Mouse (Mus musculus) natural killer cell, adult 2 months (primary cell): ENCODE results near the gene Vav3.
"Not testable (repeated sequence)": the region's sequence is repeated elsewhere in the genome, so short reads cannot be mapped to it uniquely, and the experiment has no call there.

Experiments used
- DNase-seq, 2 experiments: peaks; one replicate each; pipeline ENCODE4 v3.0.0; 2022; ENCODE audit warnings: low spot score in 2 of 2

Gene Vav3

DNA sequence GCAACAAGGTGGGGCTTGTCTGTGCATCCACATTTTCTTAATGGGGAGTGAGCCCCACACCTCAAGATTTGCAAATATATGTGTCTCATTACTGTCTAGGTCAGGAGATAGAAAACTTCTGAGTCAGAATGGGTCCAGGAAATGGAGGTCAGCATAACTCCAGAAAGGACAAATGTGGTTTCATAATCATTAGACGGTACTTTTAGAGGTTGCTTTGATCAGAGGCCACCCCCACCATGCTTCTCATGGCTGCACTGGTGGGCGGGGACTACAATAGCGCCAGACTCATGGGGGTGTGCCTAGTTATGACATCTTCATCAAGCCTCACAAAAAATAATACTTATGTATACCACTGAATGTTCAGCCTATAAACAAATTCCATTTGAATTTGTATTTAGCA, 103.6 kb downstream of the Vav3 start:
- DNase-seq, result peak; percentile 17 to 35

DNA sequence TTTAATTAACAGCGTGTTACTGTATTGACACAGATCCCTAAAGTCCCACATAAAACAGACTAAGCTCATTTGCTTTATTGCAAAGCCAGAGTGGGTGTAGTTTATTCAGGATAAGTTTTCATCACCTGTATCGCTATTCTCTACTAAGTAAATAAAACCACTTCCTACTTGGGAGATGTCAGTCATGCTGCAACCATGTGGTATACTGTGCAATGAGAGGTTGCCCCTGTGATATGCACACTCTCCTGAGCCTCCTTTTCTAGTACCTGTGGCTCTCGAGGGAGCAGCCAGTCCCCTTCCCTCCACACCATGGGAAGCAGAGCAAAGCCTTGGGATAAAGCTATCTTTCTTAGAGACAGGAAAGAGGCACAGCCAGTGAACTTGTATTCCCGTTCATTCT, 106.5 kb downstream of the Vav3 start:
- DNase-seq, result no peak

DNA sequence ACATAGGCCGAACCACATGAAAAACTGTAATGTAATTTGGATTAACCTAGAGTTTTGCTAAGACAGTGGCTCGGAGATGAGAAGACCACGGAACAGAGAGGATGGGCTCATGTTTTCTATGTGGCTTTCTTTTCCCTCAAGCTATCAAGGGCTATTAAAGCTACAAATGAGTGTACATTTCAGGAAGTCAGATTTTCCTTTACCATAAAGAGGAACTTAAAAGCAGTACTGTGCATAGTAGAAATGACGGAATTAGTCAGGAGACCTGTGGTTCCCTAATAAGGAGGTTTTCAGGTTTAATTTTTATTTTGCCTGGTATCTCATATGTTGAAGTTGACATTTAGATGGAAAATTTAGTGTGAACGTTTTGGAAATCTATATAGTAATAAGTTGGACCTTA, 107.8 kb downstream of the Vav3 start:
- DNase-seq, result not testable (repeated sequence)

DNA sequence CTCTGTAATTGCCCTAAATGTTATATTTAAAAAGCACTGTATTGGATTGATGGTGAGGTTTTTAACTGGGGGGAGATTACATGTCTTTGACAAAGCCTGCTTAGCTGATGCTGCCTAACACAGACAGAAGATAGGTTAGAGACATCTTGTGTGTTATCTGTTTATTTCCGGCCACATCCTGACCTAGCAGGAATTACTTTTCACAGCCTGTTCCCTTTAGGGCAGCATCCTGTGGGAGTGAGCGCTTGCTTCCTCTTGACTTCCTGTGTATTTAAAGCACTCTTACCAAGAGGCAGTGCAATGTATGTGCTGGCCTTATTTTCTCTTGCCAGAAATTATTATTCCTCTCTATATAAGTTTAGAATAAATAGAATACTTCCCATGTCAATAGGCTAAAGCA, 111.5 kb downstream of the Vav3 start:
- DNase-seq, result no peak

DNA sequence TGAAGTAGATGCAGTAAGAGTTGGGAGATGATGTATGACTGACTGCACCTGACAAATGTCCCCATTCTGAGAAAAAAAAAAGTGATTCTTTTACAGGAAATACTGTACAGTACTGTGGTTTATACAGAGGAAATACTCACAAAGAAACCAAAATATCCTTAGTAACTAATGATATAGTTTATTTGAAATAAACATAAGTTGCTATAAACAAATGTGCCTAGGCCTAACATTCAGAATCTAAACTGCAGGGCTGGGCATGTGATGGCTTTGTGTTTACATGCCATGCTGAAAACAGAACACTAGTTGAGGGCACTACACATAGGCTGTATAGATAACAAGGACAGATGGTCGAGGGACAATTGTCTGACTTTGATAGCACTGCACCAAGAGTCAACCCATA, 114.2 kb downstream of the Vav3 start:
- peak in 1 of 2 experiments; percentile 37 for DNase-seq

DNA sequence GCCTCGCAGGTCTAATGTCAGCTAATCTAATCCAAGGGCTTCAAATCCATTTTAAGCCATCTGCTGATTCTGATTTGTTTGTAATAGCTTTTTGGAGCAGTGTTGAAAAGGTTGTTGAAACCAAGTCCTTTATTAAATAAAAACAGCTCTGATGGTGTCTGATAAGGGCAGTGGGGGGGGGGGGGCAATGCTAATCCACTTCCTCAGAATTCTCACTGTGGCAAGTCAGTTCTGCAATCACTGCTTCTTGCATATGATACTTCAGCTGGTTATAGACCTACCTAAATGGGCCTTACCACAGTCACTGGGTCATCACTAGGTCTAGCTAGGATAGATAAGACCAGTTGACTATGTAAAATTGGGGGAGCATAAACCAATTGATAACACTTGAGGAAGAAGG, 115.9 kb downstream of the Vav3 start:
- DNase-seq, result no peak

DNA sequence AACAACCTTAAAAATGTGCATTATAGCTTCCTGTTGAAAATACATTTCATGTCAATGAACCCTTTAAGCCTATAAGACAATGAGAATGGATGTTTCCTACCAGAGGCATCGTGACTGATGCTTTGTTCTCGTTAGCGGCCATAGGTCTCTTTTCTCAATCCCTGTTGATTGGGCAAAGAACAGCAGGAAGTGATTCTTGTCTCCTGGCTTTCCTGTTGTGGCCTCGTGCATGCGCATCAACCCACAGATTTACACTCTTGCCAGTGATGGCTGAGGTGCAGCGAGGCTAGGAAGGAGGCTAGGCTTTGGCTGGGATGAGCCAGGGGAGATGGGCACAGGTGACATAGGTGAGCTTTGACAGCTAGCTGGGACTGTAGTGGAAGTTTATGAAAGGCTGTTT, 123.2 kb downstream of the Vav3 start:
- no peak for DNase-seq

DNA sequence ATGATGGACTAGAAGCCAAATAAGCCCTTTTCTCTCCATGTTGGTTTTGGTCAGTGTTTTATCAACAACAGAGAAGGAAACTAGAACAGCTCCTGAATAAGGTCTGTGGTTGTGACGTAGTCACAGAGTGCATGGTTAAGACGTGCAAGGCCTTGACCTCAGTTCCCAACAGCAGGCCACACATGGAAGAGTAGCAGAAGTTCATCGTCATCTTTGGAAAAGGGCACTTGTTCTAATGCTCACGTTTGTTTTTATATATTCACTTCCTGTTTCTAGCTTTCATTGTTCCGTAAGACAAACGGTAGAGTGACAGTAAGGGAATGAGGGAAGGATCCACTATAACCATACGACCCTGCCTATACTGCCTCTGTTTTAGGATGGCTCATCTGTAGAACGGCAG, 124.1 kb downstream of the Vav3 start:
- DNase-seq, result no peak

DNA sequence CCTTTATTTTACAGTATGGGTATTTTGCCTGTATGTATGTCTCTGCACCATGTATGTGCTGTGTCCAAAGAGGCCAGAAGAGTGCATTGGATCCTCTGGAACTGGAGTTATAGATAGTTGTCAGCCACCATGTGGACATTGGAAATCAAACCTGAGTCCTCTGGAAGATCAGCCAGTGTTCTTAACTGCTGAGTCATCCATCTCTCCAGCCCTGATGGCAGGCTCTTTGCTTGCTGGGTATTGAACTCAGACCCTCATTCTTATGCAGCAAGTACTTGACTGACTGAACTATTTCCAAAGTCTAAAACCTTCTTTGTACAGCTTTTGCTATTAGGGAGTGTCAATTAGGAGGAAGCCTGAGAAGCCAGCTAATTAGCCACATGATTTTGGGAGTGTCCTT, 126.1 kb downstream of the Vav3 start:
- DNase-seq, result no peak

DNA sequence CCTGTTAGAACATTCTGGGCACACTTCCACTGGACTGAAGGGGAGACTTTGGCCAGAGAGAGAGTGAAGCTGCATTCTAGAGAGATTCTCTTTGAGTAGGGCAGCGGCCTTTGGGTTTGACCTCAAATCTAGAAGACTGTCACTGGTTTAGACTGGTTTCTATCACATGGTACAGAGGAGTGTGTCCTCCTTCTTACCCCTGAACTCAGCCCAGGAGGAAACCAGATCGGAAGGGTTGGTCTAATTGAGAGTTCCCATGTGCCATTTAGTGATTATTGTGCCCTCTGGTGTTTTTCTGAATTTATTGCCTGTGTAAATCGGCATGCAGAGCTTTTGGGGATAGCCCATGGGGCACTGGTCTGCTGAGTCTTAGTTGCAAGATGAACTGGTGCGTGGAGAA, 126.8 kb downstream of the Vav3 start:
- DNase-seq, result no peak

DNA sequence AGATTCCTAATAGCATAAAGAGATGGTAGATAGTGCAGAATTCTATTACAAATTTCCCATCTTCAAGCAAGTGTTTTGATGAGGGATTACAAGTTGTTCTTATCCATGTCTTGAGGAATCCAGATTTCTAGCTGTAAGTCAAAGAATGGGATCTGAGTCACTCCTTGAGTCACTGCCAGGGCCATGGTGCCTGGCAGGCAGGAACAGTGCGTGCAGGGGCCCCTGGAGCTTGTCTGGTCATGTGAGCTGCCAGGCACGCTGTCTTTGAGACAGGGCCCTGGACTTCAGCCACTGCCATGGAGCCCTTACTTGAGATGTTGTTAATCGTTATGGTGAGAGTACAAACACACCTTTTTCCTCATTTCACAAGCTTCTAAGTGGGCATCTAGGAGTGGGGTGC, 129.0 kb downstream of the Vav3 start:
- no peak for DNase-seq

DNA sequence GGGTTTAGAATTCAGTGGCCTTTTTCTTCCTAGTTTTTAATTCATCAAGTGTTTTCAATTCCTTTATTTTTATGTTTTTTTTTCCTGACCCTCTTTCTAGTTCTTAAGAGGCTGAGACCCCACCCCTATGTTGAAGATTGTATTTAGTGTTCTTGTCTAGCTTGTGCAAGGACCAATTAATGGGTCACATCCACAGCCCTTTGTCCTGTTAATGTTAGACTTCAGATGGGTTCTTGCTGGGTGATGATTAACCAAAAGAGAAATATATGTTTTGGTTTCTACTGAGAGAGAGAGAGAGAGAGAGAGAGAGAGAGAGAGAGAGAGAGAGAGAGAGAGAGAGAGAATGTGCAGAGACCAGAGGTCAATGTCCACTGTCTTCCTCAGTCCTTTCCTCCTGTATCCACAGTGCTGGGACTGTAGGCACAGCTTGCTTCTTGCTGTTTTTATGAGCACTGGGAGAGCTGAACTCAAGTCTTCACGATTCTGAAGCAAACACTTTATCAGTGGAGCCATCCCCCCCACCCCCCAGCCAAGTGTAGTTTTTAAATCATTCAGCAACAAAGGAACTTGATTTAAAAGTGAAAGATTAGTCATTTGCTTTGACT, 130.3 kb downstream of the Vav3 start:
- DNase-seq, result no peak

DNA sequence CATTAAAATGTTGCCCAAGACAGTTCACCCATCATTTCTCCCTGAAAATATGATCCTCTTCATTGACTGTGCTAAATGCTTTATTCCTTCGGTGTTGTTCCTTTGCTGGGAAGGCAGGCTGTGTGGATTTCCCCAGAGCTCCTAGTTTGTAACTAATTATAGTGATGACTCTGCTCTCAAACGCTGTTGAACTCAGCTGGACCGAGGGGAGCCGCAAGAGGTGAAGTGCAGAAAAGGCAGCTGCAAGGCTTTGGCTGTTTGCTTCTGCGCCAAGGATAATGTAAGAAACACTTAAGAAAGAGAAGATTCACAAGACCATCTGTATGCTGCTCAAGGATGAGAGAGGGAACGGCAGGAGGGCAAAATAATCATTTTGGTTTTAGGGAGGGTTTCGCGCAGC, 136.1 kb downstream of the Vav3 start:
- DNase-seq, result no peak

DNA sequence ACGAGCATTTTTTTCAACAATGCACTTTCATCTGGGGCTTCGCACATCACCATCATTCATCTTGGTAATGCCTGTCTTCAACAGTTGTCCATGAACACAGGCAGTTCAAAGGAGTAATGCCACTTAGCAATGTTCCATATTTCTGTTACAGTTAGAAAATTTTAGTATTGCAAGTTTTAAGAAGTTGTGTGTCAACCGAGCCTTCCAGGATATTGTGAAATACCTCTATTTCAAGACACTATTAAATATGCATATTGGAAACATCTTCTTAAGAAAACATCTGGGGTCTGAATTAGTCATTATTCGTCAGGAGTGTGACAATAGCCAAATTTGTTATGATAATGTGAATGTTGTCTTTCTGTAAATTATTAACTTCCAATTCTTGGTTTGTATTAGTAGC, 137.8 kb downstream of the Vav3 start:
- no peak for DNase-seq

DNA sequence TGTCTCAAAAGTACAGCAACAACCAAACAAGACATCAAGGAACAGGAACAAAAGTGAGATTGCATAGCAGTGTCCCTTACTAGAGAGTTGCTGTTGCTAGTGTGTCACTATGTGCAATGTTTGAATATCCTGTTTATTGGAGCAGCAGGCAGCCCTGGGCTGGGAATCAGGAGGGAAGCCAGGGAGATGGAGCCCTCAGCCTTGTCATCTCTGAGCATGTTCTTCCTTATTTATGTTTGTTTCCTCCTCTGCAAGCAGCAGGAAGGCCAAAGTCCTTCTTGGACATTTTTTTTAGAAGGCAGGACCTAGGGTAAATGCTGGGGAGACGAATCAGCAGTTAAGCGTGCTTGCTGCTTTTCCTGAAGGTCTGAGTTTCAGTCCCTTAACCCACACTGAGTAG, 140.2 kb downstream of the Vav3 start:
- DNase-seq, result no peak

DNA sequence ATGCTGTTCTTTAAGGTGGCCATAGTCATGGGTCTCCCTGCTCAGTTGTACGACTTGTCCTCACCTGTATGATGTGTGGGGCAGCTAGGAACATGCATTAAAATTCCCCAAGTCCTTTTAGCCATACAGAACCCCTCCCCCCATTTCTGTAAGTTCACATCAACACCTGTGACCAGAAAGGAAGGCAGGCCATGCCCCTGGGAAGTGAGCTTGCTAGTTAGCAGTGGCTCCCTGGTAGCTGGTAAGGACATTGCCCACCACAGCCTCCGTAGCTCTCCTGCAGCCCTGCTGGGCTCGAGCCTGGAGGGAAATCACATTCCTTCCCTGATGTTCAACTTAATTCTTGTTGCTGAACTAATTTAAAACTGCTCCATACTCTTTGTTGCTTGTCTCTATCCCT, 146.3 kb downstream of the Vav3 start:
- no peak for DNase-seq

DNA sequence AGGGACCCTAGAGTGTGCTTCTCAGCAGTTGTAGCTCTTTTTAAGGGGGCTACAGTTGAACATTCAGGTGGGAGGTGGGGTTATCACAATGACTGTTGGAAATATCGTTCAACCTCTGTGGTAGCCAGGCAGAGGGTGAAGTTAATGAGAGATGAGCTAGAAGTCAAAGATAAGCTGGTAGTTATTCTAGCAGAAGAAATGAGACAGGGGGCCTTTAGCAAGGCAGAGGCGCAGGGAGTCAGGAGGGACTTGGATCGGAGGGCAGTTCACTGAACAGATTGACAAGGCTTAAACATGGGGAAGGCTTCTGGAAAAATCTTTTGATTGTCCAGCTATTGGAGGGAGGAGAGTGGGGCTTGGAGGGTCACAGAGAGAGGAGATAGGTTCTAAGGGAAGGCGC, 147.4 kb downstream of the Vav3 start:
- DNase-seq, result no peak

DNA sequence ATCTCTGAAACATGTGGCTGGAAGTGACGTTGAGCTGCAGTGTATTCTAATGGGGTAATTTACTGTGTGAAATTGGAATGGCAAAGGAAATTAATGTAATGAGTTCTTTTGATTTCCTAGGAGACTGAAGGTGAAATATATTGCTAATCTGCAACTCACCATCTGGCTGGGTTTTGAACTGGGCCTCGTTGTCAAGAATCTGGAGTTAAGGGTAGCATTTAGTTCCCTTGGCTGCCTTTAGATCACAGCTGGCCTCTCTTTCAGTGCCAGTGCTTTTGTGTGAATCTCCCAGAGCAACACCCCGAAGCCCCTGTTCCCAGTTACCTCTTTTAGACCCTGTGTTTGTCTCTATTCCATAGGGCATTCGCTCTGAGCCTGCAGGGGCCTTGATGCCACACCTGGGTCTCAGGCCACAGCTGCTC, 148.3 kb downstream of the Vav3 start:
- DNase-seq, result no peak

DNA sequence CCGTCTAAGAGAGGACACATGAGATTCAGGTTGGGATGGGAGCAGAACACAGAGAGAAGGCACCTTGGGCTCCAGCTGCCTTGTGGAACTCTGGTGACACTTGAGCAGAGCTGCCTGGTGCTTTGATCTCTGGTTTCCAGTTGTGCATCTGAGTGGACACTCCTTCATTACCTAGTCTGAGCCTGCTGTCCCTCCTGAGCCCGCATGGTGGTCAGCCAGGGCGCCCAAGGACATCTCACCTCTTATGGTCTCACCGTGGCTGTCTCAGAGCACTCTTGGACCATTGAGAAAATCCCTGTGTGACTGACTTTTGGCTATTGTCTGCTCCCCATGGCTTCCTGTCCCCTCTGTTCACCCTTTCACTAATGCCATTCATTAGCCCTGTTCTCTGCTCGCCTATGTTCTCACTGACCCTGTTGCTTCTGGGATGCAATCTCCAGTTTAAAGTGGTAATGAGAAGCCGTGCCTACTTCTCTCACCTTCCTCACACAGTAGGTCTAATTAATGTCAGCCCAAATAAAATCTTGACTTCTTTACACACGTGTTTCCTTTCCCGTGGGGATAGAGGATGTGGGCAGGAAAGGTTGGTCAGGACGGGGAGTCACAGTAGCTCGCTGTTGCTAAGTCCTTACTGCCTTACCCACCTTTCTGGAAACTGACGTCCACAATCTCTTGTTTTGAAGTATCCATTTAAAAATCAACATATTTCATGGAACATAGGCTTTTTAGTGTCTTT, 150.3 kb downstream of the Vav3 start:
- no peak for DNase-seq

DNA sequence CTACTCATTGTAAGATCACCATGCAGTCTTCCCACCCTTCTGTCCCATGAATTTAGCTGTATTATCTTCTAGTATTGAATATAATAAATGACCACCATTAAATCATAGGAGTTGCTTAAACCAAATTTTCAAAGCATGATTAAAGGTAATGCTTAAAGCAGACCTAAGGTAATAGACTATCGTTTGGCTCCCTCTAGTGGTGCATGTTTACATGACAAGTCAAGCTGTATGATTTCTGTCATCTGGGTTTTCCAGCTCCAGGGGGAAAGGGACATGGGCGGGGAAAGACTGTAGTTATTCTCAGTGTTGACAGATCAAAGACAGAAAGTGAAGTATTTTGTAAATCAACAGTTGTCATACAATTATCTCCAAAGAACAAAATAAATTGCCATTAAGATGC, 151.1 kb downstream of the Vav3 start:
- DNase-seq, result peak; percentile 41 to 53

DNA sequence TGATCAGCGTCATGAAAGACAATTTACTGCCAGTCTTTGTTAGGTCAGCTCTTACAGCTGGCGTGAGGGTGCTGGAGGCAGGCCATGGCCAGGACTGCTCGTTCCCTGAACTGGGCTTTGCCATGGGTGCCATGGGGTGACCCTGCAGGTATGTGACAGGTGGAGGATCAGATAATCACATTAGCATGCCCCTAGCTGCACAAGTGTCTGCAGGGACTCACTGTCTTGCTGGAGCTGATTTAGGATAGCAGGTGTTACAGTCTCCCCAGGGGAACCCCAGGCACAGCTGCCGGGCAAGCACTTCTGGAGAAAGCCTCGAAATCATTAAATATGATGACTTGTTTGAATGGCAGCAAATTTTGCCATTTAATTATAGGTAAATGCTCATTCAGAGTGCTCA, 156.0 kb downstream of the Vav3 start:
- no peak for DNase-seq

DNA sequence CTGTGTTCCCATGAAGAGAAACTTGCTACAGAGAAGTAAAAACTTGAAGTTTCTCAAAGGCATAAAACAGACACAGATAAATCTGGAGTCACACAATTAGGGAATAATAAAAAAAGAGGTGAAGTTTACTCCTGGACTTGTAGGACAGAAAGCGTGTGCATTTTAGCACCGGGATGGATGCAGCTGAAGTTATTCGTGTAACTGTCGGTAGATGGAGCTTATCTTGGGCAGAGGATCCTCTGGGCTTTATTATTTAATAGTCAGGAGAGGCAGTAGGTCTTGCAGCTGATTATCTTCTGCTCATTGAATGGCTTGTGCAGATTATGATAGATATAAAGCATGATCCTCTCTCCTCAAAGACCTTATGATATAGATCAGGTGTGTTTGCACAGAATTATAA, 156.6 kb downstream of the Vav3 start:
- DNase-seq, result no peak

DNA sequence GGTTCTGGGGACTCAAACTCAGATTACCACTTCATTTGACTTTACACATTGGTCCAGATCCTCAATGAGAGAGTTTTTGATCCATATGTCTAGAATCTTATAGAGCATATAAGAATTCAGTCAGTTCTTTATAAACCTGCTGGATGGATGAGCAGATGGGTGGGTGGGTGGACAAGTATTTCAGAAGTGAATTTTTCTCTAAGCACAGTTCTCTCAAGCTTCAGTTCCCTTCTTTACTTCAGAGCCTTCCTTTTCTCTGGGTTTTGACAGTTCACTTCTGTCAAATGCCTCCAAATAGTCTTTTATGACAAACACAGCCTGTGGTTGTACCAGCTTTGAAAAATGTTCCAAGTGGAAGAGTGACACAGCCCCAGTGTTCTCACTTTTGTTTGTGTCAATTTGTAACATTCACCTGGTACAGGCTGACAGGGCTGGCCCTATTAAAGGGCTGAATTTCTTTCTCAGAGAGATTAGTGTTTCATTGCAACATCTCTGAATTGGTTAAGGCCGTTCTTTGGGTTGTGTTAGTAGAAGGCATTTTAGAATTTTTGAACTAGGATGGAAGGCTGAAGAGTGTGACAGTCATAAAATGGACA, 159.5 kb downstream of the Vav3 start:
- no peak for DNase-seq

DNA sequence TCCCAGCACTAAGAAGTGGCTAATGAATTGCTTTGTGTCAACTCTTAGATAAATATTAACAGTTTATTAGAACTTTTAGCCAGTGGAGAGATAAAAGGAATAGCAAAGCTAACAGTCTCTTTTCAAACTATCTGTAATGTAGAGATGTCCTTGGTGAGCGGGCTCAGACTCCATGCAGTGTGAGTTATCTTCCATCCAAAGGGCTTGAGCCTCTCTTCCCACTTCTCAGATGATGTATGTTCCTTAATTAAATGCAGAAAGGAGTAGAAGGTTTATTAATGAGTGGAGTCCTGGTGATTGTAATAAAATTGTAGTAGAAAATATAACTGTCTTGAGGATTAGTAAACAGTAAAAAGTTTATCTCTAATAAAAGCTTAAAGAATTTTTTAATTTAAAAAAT, 169.3 kb downstream of the Vav3 start:
- no peak for DNase-seq
